Mouse (Mus musculus): Measurements from ENCODE around the gene Rab42. TPM values are rescaled to one million over a fixed set of nuclear protein-coding genes. Genes with fewer than 3 reads are reported as not detected.

The Rab42 gene
- total RNA-seq, 4 experiments from 2014 or later = 1.5 to 3.3 (median 2.3) TPM

- DNase-seq (ENCODE audit: low spot score in 2 of 2) = no peak
These were observed 30.0 kb downstream of the Rab42 start for GRCm38 (mm10) chr4:132273166-132273565.

DNA sequence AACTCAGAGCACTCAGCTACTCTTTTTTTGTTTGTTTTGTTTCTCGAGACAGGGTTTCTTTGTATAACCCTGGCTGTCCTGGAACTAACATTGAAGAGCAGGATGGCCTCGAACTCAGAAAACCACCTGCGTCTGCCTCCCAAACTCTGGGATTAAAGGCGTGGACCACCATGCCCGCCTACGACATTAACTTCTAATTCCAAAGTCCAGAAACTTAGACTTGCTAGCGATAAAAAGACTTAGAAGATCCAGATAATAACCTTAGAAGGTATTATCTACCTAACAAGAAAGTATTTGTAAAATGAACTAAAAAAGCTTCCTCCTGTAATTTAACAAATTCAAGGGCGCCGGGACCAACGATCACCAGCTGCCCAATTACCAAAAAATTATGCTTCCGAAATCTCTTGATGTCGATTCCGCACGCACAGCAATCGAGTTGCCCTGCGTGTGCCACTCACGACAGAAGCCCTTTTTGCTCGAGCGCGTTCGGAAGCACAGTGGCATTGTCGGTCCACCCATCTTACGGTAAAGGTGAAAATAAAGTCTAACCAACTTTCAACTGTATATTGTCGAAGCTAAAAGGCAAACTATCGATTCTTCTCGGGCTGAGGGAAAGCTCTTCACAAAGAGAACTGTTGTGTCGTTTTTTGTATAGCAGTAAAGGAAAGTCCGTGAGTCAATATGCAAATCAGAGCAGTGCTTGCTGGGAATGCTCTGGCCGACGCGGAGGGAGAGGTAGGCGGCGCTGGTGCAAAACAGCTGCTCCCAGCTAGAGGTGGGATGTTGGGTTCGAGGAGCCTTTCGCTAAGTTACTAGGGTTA lies 33.2 kb downstream of the Rab42 start:
- peak; percentile 81 to 86 for DNase-seq (ENCODE audit: low spot score in 2 of 2)

- no peak for DNase-seq (ENCODE audit: low spot score in 2 of 2)
These were observed 34.1 kb downstream of the Rab42 start for GRCm38 (mm10) chr4:132268871-132269739.

DNA sequence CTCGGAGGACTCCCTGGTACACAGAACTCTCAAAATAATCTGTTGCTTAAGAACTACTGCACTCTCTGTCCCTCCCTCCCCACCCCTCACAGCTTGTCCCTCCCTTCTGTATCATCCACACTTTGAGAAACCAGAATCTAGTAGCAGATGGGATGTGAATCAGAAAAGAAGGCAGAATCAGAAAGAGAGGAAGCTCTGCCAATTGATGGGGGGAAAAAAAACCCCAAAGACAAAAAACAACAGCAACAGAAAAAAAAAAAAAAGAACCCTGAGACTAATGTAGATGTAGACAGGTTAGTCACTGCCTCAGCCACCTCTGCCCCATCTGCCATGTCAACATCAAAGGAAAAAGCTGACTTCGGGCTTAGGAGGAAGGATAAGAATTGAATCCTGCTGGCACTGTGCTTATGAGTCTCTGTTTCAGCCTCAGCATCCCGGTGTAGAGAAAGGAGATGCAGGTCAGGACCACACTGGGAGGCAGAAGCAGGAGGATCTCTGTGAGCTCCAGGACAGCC lies 36.3 kb downstream of the Rab42 start:
- no peak for DNase-seq (ENCODE audit: low spot score in 2 of 2)

- no peak for DNase-seq (ENCODE audit: low spot score in 2 of 2)
These were observed 39.9 kb downstream of the Rab42 start for GRCm38 (mm10) chr4:132263313-132263712.

GRCm38 (mm10) chr4:132262358-132262616 lies 40.9 kb downstream of the Rab42 start:
- no peak for DNase-seq (ENCODE audit: low spot score in 2 of 2)

GRCm38 (mm10) chr4:132261514-132262357 lies 41.4 kb downstream of the Rab42 start, which contains the start of gene Gmeb1:
TSS of gene Gmeb1 (minus strand) at chr4:132261602.
- DNase-seq (ENCODE audit: low spot score in 2 of 2) = peak; percentile 56 to 67

DNA sequence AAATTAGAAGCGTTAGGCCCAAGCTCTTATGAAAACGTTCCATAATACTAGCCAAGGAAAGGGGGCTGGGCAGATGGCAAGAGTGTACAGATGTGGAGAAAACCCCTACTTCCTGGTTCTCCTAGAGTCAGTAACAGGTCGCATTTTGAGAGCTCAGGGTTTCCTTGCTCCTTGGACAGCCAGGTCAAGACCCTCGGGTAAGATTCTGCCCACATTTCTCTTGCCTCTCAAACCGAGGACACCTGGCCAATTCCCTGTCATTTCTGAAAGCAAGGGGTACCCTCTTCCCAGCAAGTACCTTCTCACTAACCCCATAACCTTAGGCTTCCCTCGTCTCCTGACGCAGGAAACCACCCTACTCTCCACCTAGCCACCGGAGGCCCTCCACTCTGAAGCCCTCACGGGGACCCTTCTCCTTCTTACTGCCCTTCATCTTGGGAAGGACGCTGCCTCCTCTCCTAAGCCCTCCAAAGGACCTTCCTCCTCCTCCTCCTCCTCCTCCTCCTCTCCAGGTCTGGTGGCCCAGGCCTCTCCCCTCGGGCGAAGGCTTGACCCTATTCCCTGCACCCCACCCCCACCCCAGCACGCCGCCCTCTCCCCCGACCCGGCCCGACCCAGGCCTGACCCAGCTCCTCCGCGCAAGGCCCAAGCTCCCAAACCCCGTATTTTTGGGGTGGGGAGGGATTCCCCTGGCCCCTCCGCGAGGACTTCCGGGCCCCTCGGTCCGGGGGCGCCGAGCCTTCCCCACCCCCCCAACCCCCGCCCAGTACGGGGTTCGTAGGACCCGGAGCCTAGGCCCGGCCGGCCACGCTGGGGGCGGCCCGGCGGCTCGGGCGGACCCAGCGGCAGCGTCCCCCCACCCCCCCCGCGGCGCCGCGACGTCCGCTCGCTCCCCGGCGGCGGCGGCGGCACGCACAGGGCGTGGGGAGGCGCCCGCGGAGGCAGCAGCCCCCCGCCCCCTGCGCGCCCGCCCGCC lies 42.5 kb downstream of the Rab42 start:
- no peak for DNase-seq (ENCODE audit: low spot score in 2 of 2)

DNA sequence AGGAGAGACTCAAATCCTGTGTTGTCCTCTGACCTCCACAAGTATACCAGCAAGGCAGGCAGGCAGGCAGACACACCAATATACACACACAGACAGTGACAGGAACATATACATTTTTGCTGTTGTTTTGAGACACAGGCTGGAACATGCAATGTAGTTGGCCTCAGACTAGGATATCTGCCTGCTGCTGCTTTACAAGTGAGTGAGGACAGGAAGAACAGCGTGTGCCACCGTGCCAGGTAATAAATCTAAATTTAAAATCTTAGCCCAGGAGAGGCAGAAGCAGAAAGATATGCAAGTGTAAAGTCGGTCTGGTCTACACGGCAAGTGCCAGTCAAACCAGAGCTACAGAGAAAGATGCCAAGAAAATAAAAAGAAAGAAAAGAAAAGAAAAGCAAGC lies 43.9 kb downstream of the Rab42 start:
- DNase-seq (ENCODE audit: low spot score in 2 of 2) = no peak

- no peak for DNase-seq (ENCODE audit: low spot score in 2 of 2)
These were observed 46.8 kb downstream of the Rab42 start for GRCm38 (mm10) chr4:132256384-132256783.

DNA sequence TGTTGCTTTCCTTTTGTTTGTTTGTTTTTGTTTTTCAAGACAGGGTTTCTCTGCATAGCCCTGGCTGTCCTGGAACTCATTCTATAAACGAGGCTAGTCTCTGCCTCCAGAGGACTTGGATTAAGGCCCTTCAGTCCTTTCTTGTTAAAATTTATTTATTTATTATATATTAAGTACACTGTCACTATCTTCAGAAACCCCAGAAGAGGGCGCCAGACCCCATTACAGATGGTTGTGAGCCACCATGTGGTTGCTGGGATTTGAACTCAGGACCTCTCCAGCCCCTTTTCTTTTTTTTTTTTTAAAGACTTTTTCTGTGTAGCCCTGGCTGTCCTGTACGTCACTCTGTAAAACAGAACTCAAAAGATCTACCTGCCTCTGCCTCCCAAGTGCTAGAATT lies 48.2 kb downstream of the Rab42 start:
- no peak for DNase-seq (ENCODE audit: low spot score in 2 of 2)

DNA sequence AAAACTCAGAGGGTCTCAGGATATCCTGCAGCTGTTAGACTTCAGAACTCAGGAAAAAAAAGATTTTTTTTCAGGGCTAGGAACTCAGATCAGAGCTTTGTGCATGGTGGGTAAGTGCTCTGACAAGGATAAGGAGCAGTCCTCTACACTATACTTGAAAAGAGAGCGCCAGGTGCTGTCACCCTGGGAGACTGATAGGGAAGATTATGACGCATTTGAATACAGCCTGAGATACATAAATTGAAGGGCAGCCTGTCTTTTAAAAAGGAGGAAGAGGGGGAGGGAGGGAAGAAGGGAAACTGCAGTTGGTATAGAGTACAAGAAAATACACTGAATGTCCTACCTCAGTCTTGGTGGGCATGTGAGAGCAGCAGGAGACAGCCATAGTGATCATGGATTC lies 49.6 kb downstream of the Rab42 start:
- no peak for DNase-seq (ENCODE audit: low spot score in 2 of 2)

GRCm38 (mm10) chr4:132253128-132253527 lies 50.1 kb downstream of the Rab42 start:
- no peak for DNase-seq (ENCODE audit: low spot score in 2 of 2)

Other genes starting within 250 kb of the Rab42 start
- under 1 TPM in 2 of 4 experiments, not detected in 2; 0.15 to 0.33 TPM for gene Gm10300, start 228.7 kb downstream of the Rab42 start, total RNA-seq (2022)
- gene Epb41, start 228.1 kb downstream of the Rab42 start, total RNA-seq (2022) = 10 to 100 TPM; 50.5 to 60.6 (median 55.6) TPM
- gene Oprd1, start 158.9 kb downstream of the Rab42 start, total RNA-seq (2022) = 10 to 100 TPM; 17.7 to 22.3 (median 21.3) TPM
- 10 to 100 TPM; 40.1 to 43.4 (median 41.4) TPM for gene Ythdf2, start 91.1 kb downstream of the Rab42 start, total RNA-seq (2022)
- gene Gmeb1, start 41.8 kb downstream of the Rab42 start, total RNA-seq (2022) = 10 to 100 TPM; 18.9 to 24.7 (median 20.2) TPM
- gene Taf12, start 29.0 kb downstream of the Rab42 start, total RNA-seq (2022) = 10 to 100 TPM; 15.7 to 22.4 (median 20.4) TPM
- 10 to 100 TPM; 20.6 to 30.6 (median 29.0) TPM for gene Trnau1ap, start 26.2 kb upstream of the Rab42 start, total RNA-seq (2022)
- gene Rcc1, start 50.2 kb upstream of the Rab42 start, total RNA-seq (2022) = 10 to 100 TPM; 12.0 to 15.5 (median 14.2) TPM
- 10 to 100 TPM in 2 of 4 experiments, 1 to 10 TPM in 2; 8.9 to 14.6 (median 11.9) TPM for gene Phactr4, start 119.1 kb upstream of the Rab42 start, total RNA-seq (2022)
- 10 to 100 TPM in 2 of 4 experiments, 1 to 10 TPM in 2; 9.2 to 12.0 (median 9.8) TPM for gene Med18, start 160.5 kb upstream of the Rab42 start, total RNA-seq (2022)
- 10 to 100 TPM in 2 of 4 experiments, 1 to 10 TPM in 2; 9.7 to 12.3 (median 10.1) TPM for gene Sesn2, start 207.1 kb upstream of the Rab42 start, total RNA-seq (2022)
- 100 to 1,000 TPM; 377 to 510 (median 435) TPM for gene Atpif1, start 230.3 kb upstream of the Rab42 start, total RNA-seq (2022)
- 100 to 1,000 TPM in 2 of 4 experiments, 10 to 100 TPM in 2; 97.8 to 114 (median 101) TPM for gene Dnajc8, start 232.2 kb upstream of the Rab42 start, total RNA-seq (2022)